Mouse (Mus musculus) heart, embryonic 10.5 days (tissue): ENCODE measurements around the gene Pcolce. TPM values are rescaled to one million over a fixed set of nuclear protein-coding genes. Genes with fewer than 3 reads are reported as not detected.

Experiments used
- DNase-seq: peaks from one replicate; pipeline ENCODE4 v3.0.0-alpha.2; 2017; ENCODE audit warnings: low spot score
- H3K27ac ChIP-seq: fragments of 300-500 bp; sonication (generic); 2 replicates; pipeline ENCODE4 v1.5.1; 2016; ENCODE audit warnings: mild to moderate bottlenecking
- H3K27me3 ChIP-seq: fragments of 300-500 bp; sonication (generic); 2 replicates; pipeline ENCODE4 v1.6.1; 2016; ENCODE audit warnings: mild to moderate bottlenecking; ENCODE audit not compliant: poor library complexity, insufficient read depth, severe bottlenecking
- H3K36me3 ChIP-seq: fragments of 300-500 bp; sonication (generic); 2 replicates; pipeline ENCODE4 v1.6.1; 2016; ENCODE audit warnings: mild to moderate bottlenecking, moderate library complexity
- H3K4me1 ChIP-seq: fragments of 300-500 bp; sonication (generic); 2 replicates; pipeline ENCODE4 v1.6.1; 2016; ENCODE audit warnings: mild to moderate bottlenecking
- H3K4me3 ChIP-seq: fragments of 300-500 bp; sonication (generic); 2 replicates; pipeline ENCODE4 v1.5.1; 2016; ENCODE audit warnings: mild to moderate bottlenecking, moderate library complexity
- H3K9me3 ChIP-seq: fragments of 300-500 bp; sonication (generic); 2 replicates; pipeline ENCODE4 v1.6.1; 2016; ENCODE audit warnings: mild to moderate bottlenecking, moderate library complexity
- WGBS: fragments of 180-500 bp; shearing (Covaris S2); methylation state at CpG from one replicate; pipeline ENCODE4 v1.1.7; 2016; 5-methylcytosine and 5-hydroxymethylcytosine counted together
- polyA plus RNA-seq: library from polyadenylated mRNA; unstranded; fragments of >200 nt; fragmentation: Nextera tagmentation; extraction: Ambion mirVana; gene quantifications from 2 replicates; pipeline ENCODE4 v1.2.1, GENCODE M21; 2016

The Pcolce gene
- polyA plus RNA-seq, 1 experiment from 2014 or later = 137 TPM

DNA sequence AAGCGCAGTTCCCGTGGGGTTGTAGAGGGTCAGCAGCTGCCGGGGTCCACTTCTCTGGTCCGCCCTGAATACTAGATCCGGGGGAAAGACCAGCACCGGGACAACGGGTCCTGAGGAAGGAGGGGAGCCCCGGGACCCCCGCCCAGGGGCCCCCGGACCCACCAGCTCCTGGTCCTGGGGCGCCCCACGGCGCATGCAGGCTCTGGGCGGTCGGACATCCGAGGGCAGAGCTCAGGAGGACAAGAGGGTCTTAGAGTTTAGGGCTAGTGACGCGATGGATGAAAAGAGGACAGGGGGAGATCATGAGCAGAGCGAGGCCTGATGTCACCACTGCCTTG lies 13.3 kb downstream of the Pcolce start:
- WGBS = 3% methylated on average over 19 of the region's 19 CpGs
- Histone ChIP-seq H3K4me3 (peak overlapping the region; percentile 85), H3K27ac (peak overlapping the region; percentile 96), H3K36me3 (peaks cover 23% of the 10 kb centered on the region), H3K4me1 (peaks cover 24% of the 10 kb centered on the region), H3K9me3 (no peaks in the 10 kb centered on the region), H3K27me3 (no peaks in the 10 kb centered on the region)
- DNase-seq = no peak

DNA sequence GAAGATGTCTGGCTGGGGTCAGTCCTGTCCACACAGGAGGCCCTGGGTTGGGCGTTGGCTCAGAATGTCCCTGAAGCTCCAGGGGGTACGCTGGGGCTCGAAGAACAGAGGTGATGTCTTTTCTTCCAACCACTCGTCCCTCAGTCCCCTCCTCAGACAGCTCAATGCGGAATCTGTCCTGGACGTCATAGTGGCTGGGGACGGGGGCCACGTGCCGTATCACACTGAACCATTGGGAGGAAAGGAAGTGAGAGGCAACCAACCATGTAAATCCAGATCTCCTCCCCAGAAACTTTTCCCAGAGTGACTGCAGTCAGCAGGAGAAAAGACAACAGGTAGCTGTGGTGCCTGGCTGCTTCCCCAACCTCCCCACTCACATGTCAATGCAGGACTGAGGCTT lies 14.0 kb downstream of the Pcolce start:
- no peaks in the 10 kb centered on the region for H3K9me3 ChIP-seq
- peaks cover 24% of the 10 kb centered on the region for H3K4me1 ChIP-seq
- WGBS = 63% methylated on average over 9 of the region's 9 CpGs
- peak overlapping the region; percentile 85 for H3K4me3 ChIP-seq
- H3K27ac ChIP-seq = peak overlapping the region; percentile 96; the same call in 1 of the 2 replicates
- H3K27me3 ChIP-seq = no peaks in the 10 kb centered on the region
- H3K36me3 ChIP-seq = peaks cover 19% of the 10 kb centered on the region; the same call in 1 of the 2 replicates
- DNase-seq = no peak

DNA sequence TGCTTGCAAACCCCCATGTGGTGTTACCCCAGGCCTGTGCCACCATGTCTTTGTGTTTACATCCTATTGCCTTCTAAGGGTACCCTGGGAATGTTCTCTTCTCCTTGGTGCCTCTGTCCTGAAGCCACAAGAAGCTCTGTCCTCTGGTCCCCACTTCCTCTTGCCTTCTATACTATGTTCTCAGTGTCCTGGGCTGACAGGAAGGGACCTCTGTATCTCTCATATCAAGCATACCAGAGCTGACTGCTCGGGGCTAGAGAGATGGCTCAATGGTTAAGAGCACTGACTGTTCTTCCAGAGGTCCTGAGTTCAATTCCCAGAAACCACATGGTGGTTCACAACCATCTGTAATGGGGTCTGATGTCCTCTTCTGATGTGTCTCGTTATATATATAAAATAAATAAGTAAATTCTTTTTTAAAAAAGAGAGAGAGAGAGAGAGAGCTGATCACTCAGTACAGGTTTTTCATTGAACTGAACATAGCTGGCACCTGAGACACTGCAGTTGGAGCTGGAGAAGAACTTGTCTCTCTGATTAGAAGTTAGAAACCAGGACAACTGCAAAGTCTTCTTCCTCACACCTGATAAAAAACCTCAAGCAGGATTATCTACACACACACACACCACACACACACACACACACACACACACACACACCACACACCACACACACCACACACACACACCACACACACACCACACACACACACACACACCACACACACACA lies 15.3 kb downstream of the Pcolce start:
- 68% methylated on average over 2 of the region's 2 CpGs for WGBS
- no peak overlapping the region for H3K27ac ChIP-seq
- H3K4me1 ChIP-seq = peaks cover 24% of the 10 kb centered on the region
- no peak for DNase-seq
- H3K9me3 ChIP-seq = no peaks in the 10 kb centered on the region
- H3K4me3 ChIP-seq = no peak overlapping the region
- H3K36me3 ChIP-seq = peaks cover 11% of the 10 kb centered on the region; the same call in 1 of the 2 replicates
- no peaks in the 10 kb centered on the region for H3K27me3 ChIP-seq

DNA sequence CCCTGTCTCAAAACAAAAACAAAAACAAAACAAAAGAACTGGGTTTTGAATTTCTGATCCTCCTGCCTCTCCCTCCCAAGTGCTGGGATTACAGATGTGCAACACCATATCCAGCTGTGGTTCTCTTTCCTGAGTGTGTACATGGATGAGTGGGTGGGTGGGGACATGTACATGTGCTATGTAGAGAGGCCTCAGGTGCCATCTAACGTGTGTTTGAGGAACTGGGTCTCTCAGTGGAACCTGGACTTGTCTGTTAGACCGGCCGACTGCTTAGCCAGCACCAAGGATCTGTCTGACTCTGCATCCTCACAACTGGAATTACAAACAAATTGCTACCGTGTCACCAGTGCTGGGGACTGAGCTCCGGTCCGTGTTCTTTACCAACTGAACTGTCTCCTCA lies 16.0 kb downstream of the Pcolce start:
- Histone ChIP-seq H3K27me3 (no peaks in the 10 kb centered on the region), H3K4me1 (peaks cover 21% of the 10 kb centered on the region), H3K9me3 (no peaks in the 10 kb centered on the region), H3K4me3 (no peak overlapping the region), H3K36me3 (peaks cover 11% of the 10 kb centered on the region; the same call in 1 of the 2 replicates), H3K27ac (no peak overlapping the region)
- no peak for DNase-seq
- 89% methylated on average over 6 of the region's 6 CpGs for whole genome bisulfite sequencing

DNA sequence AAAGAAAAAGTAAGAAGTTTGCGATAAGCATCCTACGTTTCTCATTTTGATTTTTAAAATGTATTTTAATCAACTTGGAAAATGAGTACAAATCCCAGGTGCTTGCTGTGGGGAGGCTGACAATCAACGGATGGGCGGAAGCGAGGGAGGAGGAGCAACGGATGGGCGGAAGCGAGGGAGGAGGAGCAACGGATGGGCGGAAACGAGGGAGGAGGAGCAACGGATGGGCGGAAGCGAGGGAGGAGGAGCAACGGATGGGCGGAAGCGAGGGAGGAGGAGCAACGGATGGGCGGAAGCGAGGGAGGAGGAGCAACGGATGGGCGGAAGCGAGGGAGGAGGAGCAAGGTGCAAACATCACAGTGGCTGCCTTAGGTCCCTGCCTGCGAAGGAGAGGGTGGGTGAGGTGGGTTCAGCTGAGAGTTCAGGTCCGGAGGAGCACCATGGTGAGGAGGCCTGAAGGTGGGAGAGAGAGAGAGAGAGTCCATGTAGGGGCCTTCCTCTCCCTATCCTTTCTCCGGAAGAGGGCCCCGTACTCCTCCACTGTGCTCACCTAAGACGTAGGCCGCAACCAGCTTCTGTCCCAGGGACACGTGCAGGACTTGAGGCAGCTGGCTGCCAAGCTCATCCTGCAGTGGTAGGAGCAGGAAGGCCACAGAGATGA lies 16.9 kb downstream of the Pcolce start:
- Histone ChIP-seq H3K27ac (peak overlapping the region; percentile 60; the same call in 1 of the 2 replicates), H3K4me3 (peak overlapping the region; percentile 36), H3K27me3 (no peaks in the 10 kb centered on the region), H3K4me1 (peaks cover 15% of the 10 kb centered on the region), H3K36me3 (peaks cover 11% of the 10 kb centered on the region; the same call in 1 of the 2 replicates), H3K9me3 (no peaks in the 10 kb centered on the region)
- WGBS = 31% methylated on average over 30 of the region's 30 CpGs
- DNase-seq = no peak

DNA sequence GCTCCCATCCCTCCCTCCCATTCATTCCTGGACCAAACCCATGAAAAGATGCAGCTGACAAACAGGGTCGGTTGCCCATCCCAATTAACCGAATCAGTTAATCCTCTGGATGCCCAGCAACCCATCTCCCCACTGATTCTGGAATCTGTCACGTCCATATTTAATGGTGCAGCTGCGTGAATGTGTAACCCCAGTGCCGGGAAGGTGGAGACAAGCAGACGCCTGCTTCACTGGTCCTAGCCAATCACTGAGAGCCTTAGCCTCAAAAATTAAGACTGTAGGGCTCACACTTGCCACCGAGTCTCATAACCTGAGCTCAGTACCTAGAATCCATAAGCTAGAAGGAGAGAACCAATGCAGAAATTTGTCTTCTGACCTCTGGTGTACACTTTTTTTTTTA lies 17.7 kb downstream of the Pcolce start:
- no peaks in the 10 kb centered on the region for H3K9me3 ChIP-seq
- no peaks in the 10 kb centered on the region for H3K27me3 ChIP-seq
- H3K27ac ChIP-seq = no peak overlapping the region
- H3K4me3 ChIP-seq = no peak overlapping the region
- WGBS = 77% methylated on average over 7 of the region's 7 CpGs
- no peak for DNase-seq
- peaks cover 11% of the 10 kb centered on the region; the same call in 1 of the 2 replicates for H3K36me3 ChIP-seq
- peaks cover 15% of the 10 kb centered on the region for H3K4me1 ChIP-seq

DNA sequence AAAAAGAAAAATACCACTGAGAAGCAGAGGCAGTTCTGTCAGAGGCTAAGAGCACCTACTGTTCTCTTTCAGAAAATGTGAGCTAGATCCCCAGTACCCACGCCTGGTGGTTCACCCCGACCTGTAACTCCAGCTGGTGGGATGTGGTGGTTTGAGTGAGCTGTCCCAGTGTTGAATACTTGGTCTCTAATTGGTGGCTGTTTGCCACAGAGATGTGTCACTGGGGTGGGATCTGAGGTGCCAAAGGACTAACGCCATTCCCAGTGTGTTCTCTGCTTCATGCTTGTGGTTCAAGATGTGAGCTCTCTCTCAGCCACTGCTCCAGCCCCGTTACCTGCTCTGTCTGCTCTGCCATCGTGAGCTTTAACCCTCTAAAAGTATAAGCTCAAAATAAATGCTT lies 23.1 kb downstream of the Pcolce start:
- H3K4me1 ChIP-seq = no peaks in the 10 kb centered on the region
- no peak overlapping the region for H3K27ac ChIP-seq
- H3K36me3 ChIP-seq = 0 out of 2 replicates have a peak, but pooled peaks cover 5% of the 10 kb centered on the region
- DNase-seq = no peak
- H3K9me3 ChIP-seq = no peaks in the 10 kb centered on the region
- H3K27me3 ChIP-seq = no peaks in the 10 kb centered on the region; the same call in 1 of the 2 replicates
- 80% methylated on average over 5 of the region's 5 CpGs for WGBS
- no peak overlapping the region for H3K4me3 ChIP-seq

DNA sequence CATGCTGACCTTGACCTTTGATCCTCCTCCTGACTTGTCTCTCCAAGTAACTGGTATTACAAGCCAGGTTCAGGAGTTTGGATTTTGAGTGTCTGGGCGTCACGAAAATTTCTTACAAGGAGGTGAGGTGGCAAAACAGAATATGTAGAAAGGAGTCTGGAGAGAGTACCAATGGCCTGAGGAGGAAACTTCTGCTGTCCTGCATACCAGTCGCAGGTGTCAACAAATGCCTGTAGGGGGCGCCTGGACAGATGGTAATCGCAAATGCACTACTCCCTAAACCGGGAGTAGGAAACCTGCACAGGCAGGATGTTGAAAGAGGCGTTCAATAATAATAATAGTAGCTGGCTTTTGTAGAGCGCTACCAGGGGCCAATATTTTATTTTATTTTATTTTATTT lies 28.6 kb downstream of the Pcolce start:
- WGBS = 35% methylated on average over 8 of the region's 8 CpGs
- Histone ChIP-seq H3K27ac (no peak overlapping the region), H3K9me3 (no peaks in the 10 kb centered on the region), H3K4me1 (peaks cover 16% of the 10 kb centered on the region), H3K36me3 (no peaks in the 10 kb centered on the region), H3K4me3 (no peak overlapping the region), H3K27me3 (peaks cover 32% of the 10 kb centered on the region)
- no peak for DNase-seq

DNA sequence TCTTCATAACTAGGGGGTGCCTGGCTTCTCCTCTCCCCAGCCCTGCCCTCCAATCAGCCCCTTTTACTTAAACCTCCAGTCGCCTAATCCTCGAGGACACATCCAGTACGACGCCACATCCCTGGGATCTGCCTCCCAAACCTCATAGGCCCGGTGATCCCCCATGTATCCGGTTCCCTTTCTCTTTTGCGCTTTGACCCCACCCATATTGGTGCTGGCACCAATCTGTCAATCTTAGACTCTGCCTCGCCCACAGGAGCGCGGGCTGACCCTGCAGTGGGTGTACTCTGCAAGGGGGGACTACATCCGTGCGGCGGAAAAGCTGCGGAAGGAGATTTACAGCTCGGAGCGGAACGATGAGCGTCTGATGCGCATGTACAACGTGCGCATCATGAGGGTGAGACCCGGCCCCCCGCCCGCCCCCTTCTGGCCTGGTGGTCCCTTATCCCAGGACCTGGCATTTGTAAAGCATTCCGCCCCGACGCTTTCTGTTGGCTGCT lies 29.9 kb downstream of the Pcolce start:
- Histone ChIP-seq H3K4me1 (peaks cover 16% of the 10 kb centered on the region), H3K9me3 (no peaks in the 10 kb centered on the region), H3K27ac (peak overlapping the region; percentile 59; the same call in 1 of the 2 replicates), H3K36me3 (no peaks in the 10 kb centered on the region), H3K4me3 (peak overlapping the region; percentile 50), H3K27me3 (peaks cover 32% of the 10 kb centered on the region)
- no peak for DNase-seq
- 16% methylated on average over 27 of the region's 27 CpGs for WGBS

DNA sequence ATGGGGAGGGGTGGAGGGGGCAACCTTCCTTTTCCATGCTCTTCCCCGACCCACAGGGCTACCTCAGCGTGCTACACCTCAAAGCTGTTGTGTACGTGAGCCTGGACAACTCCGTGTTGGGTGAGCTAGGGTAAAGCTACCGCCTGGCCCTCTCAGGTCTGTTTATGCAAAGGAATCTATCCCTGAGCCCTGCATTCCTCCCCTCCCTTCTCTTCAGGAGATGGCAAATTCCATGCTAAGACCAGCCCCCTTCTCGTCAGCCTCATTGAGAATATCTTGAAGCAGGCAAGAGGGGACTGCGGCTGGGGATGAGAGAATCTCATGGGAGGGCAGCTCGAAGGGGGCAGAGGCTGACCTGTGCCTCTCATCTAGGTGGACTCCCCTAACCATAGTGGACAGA lies 30.9 kb downstream of the Pcolce start:
- DNase-seq = no peak
- peaks cover 32% of the 10 kb centered on the region for H3K27me3 ChIP-seq
- no peak overlapping the region for H3K27ac ChIP-seq
- peak overlapping the region; percentile 50; the same call in 1 of the 2 replicates for H3K4me3 ChIP-seq
- no peaks in the 10 kb centered on the region for H3K9me3 ChIP-seq
- no peaks in the 10 kb centered on the region for H3K36me3 ChIP-seq
- 26% methylated on average over 8 of the region's 8 CpGs for WGBS
- peaks cover 16% of the 10 kb centered on the region for H3K4me1 ChIP-seq

DNA sequence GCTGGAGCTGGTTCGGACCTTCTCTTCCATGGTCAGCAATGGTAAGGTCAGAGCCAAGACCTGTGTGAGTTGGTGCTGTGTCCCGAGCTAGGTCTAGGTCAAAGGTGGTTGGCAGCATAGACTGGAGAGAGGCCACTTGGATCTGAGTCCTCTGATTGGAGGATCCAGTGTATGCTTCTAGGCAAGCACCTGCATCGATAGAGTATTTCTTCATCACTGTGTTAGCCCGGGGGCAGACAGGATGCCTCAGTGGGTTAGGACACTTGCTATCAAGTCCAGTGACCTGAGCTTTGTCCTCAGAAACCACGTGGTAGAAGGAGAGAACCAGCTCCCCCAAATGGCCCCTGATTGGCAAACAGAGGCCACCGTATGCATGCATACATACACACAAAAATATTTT lies 33.3 kb downstream of the Pcolce start:
- Histone ChIP-seq H3K27me3 (peaks cover 41% of the 10 kb centered on the region), H3K36me3 (no peaks in the 10 kb centered on the region), H3K4me1 (peaks cover 16% of the 10 kb centered on the region), H3K27ac (no peak overlapping the region), H3K4me3 (no peak overlapping the region), H3K9me3 (no peaks in the 10 kb centered on the region)
- no peak for DNase-seq
- 76% methylated on average over 6 of the region's 6 CpGs for WGBS

DNA sequence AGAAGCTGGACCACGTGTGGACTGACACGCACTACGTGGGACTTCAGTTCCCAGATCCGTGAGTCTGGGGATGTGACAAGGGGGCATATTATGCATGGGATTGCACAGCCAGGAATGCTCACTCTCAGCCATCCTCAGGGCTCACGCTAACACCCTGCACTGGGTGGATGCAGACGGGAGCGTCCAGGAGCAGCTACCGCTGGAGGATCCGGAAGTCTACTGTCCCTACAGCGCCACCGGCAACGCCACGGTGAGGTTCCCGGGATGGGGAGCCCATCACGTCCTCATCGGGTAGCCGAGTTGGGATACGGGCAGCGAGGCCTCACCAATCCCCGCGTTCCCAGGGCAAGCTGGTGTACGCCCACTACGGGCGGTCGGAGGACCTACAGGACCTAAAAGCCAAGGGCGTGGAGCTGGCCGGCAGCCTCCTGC lies 39.1 kb downstream of the Pcolce start:
- no peak for DNase-seq
- Histone ChIP-seq H3K36me3 (no peaks in the 10 kb centered on the region), H3K27me3 (peaks cover 46% of the 10 kb centered on the region), H3K4me3 (peak overlapping the region; percentile 52), H3K4me1 (peaks cover 13% of the 10 kb centered on the region), H3K9me3 (no peaks in the 10 kb centered on the region), H3K27ac (peak overlapping the region; percentile 42)
- 3% methylated on average over 27 of the region's 27 CpGs for WGBS
